ENCODE assay signal across 26 mouse cellular contexts in genomic region chr13:114532393-114533097, GRCm38 (mm10).
DNase-seq lines count a peak whose midpoint lies in the region; ATAC-seq lines count a peak whose summit lies in the region.
"Had no signal": no experiment of that assay in that cellular context is flagged by ENCODE, and none has a peak within 500 bp of the region (broad histone marks: within the 10 kb centered on the region; RNA-seq: fewer than 3 reads in every experiment).

No protein-coding gene starts in this region.

- peak overlapping the region; percentile 50; the same call in 1 of the 2 replicates for H3K27ac ChIP-seq in hindbrain, embryonic 10.5 days
- no peak overlapping the region for H3K27ac ChIP-seq in hindbrain, embryonic 13.5 days
- H3K27ac ChIP-seq in neural tube, embryonic 11.5 days (ENCODE audit: low read depth, low read length) = no peak overlapping the region
- no peak overlapping the region for H3K27ac ChIP-seq in neural tube, embryonic 15.5 days (replicated peaks)
- no peak overlapping the region for H3K27ac ChIP-seq in forebrain, embryonic 14.5 days (ENCODE audit: low read depth, low read length)
- H3K27ac ChIP-seq in midbrain, embryonic 13.5 days = no peak overlapping the region
- H3K27ac ChIP-seq: embryonic facial prominence, embryonic 10.5 days; heart, adult 2 months; heart, embryonic 13.5 days; kidney, embryonic 15.5 days; left cerebral cortex, adult 2 months; liver, embryonic 14.5 days had no signal

- no peak overlapping the region for H3K4me2 ChIP-seq in hindbrain, embryonic 13.5 days
- H3K4me2 ChIP-seq in neural tube, embryonic 11.5 days (ENCODE audit: low read depth) = no peak overlapping the region
- no peak overlapping the region for H3K4me2 ChIP-seq in neural tube, embryonic 15.5 days
- peak overlapping the region; percentile 24 for H3K4me2 ChIP-seq in forebrain, embryonic 14.5 days (ENCODE audit: low read length)
- no peak overlapping the region for H3K4me2 ChIP-seq in midbrain, embryonic 13.5 days (replicated peaks)
- H3K4me2 ChIP-seq: heart, embryonic 13.5 days; kidney, embryonic 15.5 days; lung, embryonic 14.5 days had no signal

- peaks cover 24% of the 10 kb centered on the region for H3K4me1 ChIP-seq in hindbrain, embryonic 10.5 days (replicated peaks)
- no peaks in the 10 kb centered on the region for H3K4me1 ChIP-seq in hindbrain, embryonic 13.5 days (replicated peaks)
- no peaks in the 10 kb centered on the region for H3K4me1 ChIP-seq in neural tube, embryonic 11.5 days (ENCODE audit: control insufficient read depth, insufficient read depth, low read length)
- H3K4me1 ChIP-seq in neural tube, embryonic 15.5 days = no peaks in the 10 kb centered on the region
- no peaks in the 10 kb centered on the region for H3K4me1 ChIP-seq in forebrain, embryonic 14.5 days (ENCODE audit: control insufficient read depth, insufficient read depth, low read length)
- peaks cover 6% of the 10 kb centered on the region for H3K4me1 ChIP-seq in midbrain, embryonic 13.5 days (replicated peaks)
- H3K4me1 ChIP-seq: embryonic facial prominence, embryonic 10.5 days; heart, embryonic 13.5 days; kidney, embryonic 15.5 days had no signal

- no peaks in the 10 kb centered on the region for H3K36me3 ChIP-seq in hindbrain, embryonic 10.5 days
- H3K36me3 ChIP-seq in hindbrain, embryonic 13.5 days = no peaks in the 10 kb centered on the region
- no peaks in the 10 kb centered on the region for H3K36me3 ChIP-seq in neural tube, embryonic 11.5 days (ENCODE audit: control insufficient read depth, insufficient read depth, low read length)
- no peaks in the 10 kb centered on the region for H3K36me3 ChIP-seq in neural tube, embryonic 15.5 days
- H3K36me3 ChIP-seq in forebrain, embryonic 14.5 days (ENCODE audit: control insufficient read depth, insufficient read depth, low read length) = no peaks in the 10 kb centered on the region
- no peaks in the 10 kb centered on the region for H3K36me3 ChIP-seq in midbrain, embryonic 13.5 days
- H3K36me3 ChIP-seq: embryonic facial prominence, embryonic 10.5 days; heart, embryonic 13.5 days; kidney, embryonic 15.5 days had no signal

- H3K9ac ChIP-seq in hindbrain, embryonic 13.5 days = no peak overlapping the region
- H3K9ac ChIP-seq in neural tube, embryonic 11.5 days (ENCODE audit: low read length) = no peak overlapping the region
- no peak overlapping the region for H3K9ac ChIP-seq in neural tube, embryonic 15.5 days (replicated peaks)
- no peak overlapping the region for H3K9ac ChIP-seq in forebrain, embryonic 14.5 days (ENCODE audit: low read length)
- H3K9ac ChIP-seq in midbrain, embryonic 13.5 days (replicated peaks) = no peak overlapping the region
- H3K9ac ChIP-seq: heart, embryonic 13.5 days; kidney, embryonic 15.5 days; liver, embryonic 14.5 days; lung, embryonic 14.5 days had no signal

- WGBS in hindbrain, embryonic 10.5 days = 59% methylated on average over 8 of the region's 8 CpGs
- WGBS in hindbrain, embryonic 13.5 days = 55% methylated on average over 8 of the region's 8 CpGs
- WGBS in neural tube, embryonic 11.5 days = 57% methylated on average over 8 of the region's 8 CpGs
- 35% methylated on average over 8 of the region's 8 CpGs for WGBS in neural tube, embryonic 15.5 days
- 37% methylated on average over 8 of the region's 8 CpGs for WGBS in forebrain, embryonic 14.5 days
- 32% methylated on average over 8 of the region's 8 CpGs for WGBS in midbrain, embryonic 13.5 days

- H3K27me3 ChIP-seq in hindbrain, embryonic 10.5 days (ENCODE audit: insufficient read depth, poor library complexity, severe bottlenecking) = no peaks in the 10 kb centered on the region
- H3K27me3 ChIP-seq in hindbrain, embryonic 13.5 days = no peaks in the 10 kb centered on the region
- no peaks in the 10 kb centered on the region for H3K27me3 ChIP-seq in neural tube, embryonic 11.5 days (ENCODE audit: control insufficient read depth, insufficient read depth, low read length)
- no peaks in the 10 kb centered on the region for H3K27me3 ChIP-seq in neural tube, embryonic 15.5 days (replicated peaks)
- no peaks in the 10 kb centered on the region for H3K27me3 ChIP-seq in forebrain, embryonic 14.5 days (replicated peaks; ENCODE audit: control insufficient read depth, insufficient read depth, low read length)
- H3K27me3 ChIP-seq in midbrain, embryonic 13.5 days = peaks cover 3% of the 10 kb centered on the region; the same call in 1 of the 2 replicates
- H3K27me3 ChIP-seq: heart, embryonic 13.5 days; kidney, embryonic 15.5 days had no signal

- ATAC-seq in hindbrain, embryonic 13.5 days (ENCODE audit: low FRiP score) = no peak
- peak; percentile 74 for ATAC-seq in neural tube, embryonic 11.5 days (ENCODE audit: insufficient read depth, low FRiP score, low TSS enrichment)
- no peak for ATAC-seq in neural tube, embryonic 15.5 days (ENCODE audit: low FRiP score)
- ATAC-seq in forebrain, embryonic 14.5 days = peak; percentile 76
- ATAC-seq in midbrain, embryonic 13.5 days = peak; percentile 40; the same call in 1 of the 2 replicates
- ATAC-seq: CD4-positive, CD25-positive, alpha-beta regulatory T cell, adult 4 months had no signal

- no peak for DNase-seq in hindbrain, embryonic 10.5 days (ENCODE audit: low spot score)
- no peak for DNase-seq in neural tube, embryonic 11.5 days (ENCODE audit: low spot score)
- peak; percentile 50 for DNase-seq in forebrain, embryonic 14.5 days (ENCODE audit: low spot score)
- no peak for DNase-seq in liver
- DNase-seq in kidney, postnatal 10 days = no peak
- DNase-seq: adrenal gland, postnatal 14 days; cerebellum, adult 8-10 months; gastrocnemius, postnatal 25 days; heart, adult 2 months; heart, postnatal 14 days; kidney, adult 11 months; kidney, postnatal 4 days; layer of hippocampus, adult 9-11 months; lung, embryonic 14.5 days; right cerebral cortex, postnatal 25 days; spleen, adult 18-20 months; thymus, postnatal 14 days had no signal

- no peak overlapping the region for H3K4me3 ChIP-seq in hindbrain, embryonic 10.5 days
- no peak overlapping the region for H3K4me3 ChIP-seq in hindbrain, embryonic 13.5 days
- H3K4me3 ChIP-seq in neural tube, embryonic 11.5 days (ENCODE audit: low read depth, low read length) = no peak overlapping the region
- H3K4me3 ChIP-seq in neural tube, embryonic 15.5 days (replicated peaks) = no peak overlapping the region
- no peak overlapping the region for H3K4me3 ChIP-seq in forebrain, embryonic 14.5 days (ENCODE audit: low read depth, low read length)
- no peak overlapping the region for H3K4me3 ChIP-seq in midbrain, embryonic 13.5 days (replicated peaks)
- H3K4me3 ChIP-seq: embryonic facial prominence, embryonic 10.5 days; heart, adult 2 months; heart, embryonic 13.5 days; kidney, embryonic 15.5 days; left cerebral cortex, adult 2 months had no signal

- no peaks in the 10 kb centered on the region for H3K9me3 ChIP-seq in hindbrain, embryonic 10.5 days
- H3K9me3 ChIP-seq in hindbrain, embryonic 13.5 days = no peaks in the 10 kb centered on the region
- no peaks in the 10 kb centered on the region for H3K9me3 ChIP-seq in neural tube, embryonic 11.5 days (ENCODE audit: control insufficient read depth, low read length)
- no peaks in the 10 kb centered on the region for H3K9me3 ChIP-seq in neural tube, embryonic 15.5 days (replicated peaks)
- H3K9me3 ChIP-seq in forebrain, embryonic 14.5 days (replicated peaks; ENCODE audit: control insufficient read depth, low read length) = no peaks in the 10 kb centered on the region
- no peaks in the 10 kb centered on the region for H3K9me3 ChIP-seq in midbrain, embryonic 13.5 days
- H3K9me3 ChIP-seq: embryonic facial prominence, embryonic 10.5 days; heart, embryonic 13.5 days; kidney, embryonic 15.5 days had no signal

Comparison
In these comparisons a context has a peak if more than half of its experiments do, and no peak if none do; other contexts are left out.
1. ATAC-seq: peak in neural tube, embryonic 11.5 days (single experiment), forebrain, embryonic 14.5 days (single experiment) and midbrain, embryonic 13.5 days (single experiment); none in hindbrain, embryonic 13.5 days (single experiment) and neural tube, embryonic 15.5 days (single experiment).